Mouse (Mus musculus) retina, adult 2 months (tissue): Measurements from ENCODE around the gene Rbks.

ENCODE experiments used
- DNase-seq: peaks from one replicate; pipeline ENCODE4 v3.0.0-alpha.2; 2012; ENCODE audit warnings: low read depth, low spot score

Rbks gene

GRCm38 (mm10) chr5:31696971-31697643, at the start of gene Rbks:
Rbks (minus strand) TSS chr5:31697627.
- peak; percentile 3 for DNase-seq

DNA sequence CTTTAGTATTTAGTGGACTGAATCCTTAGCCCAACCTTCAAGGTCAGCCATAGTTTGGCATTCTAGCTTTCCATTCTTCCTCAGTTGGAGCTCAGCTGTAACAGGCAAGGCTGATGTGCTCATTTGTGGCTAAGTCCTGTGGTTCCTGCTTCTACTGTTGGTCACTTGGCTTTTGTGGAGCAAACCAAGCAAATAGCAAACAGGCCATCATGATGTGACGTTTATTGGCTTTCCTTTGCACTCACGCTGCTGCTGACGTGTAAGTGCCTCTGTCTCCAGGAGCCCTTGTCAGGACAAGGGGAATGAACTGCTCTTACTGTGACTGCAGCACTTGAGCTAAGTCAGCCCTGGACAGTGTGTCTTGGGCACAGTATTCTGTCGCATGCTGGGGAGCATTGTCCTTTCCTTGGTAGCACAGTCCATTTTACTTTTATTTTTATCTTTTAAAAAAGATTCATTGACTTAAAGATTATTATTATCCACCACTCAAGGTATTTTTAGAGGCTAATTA, 45.1 kb upstream of the Rbks start:
- DNase-seq, result no peak

DNA sequence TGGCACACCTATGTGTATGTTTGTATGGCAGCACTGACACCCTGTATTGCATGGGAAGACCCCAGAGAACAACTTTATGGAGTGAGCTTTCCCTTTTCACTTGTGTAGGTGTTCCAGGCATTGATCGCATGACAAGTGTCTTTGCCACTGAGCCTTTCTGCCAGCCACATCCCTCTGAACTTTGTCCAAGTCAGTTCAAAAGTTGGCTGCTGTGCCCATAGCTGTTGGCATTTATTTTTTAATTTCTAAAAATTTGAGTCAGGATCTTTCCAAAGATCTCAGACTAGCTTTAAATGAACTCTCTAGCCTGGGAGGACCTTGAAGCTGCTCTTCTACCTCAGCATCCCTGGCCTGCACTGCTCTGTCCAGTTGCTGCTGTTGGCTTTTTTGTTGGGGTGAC, 44.5 kb upstream of the Rbks start:
- DNase-seq, result no peak

DNA sequence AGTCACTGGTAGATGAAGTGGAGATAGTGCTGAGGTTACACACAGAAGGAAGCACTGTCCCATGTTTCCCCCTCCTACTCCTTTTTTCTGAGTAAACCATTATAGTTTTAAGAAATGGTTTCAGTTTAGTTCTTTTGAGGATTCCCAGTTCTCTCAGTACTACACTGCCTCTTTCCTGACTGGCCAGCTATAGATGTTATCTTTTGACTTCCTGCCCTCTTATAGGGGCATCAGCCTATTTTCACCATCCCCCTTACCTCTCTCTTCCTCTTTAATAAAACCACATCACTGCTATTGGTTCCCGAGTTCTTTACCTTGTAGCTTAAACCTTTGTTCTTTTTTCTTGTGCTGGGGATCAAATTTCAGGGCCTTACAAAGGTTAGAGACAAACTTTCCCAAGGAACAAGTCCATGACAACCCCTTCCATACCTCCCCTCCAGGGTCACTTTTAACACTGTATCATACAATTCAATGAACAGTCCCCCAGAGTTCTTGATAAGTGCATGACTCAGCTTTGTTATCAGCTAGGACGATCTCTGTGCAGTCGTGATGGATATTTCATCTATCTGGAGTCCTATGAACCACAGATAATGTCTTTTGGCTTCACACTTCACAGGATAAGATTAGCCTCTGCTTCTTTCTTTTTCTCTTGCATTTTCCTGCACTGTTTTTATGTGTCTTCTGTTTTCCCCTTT, 35.4 kb upstream of the Rbks start:
- DNase-seq, result no peak

DNA sequence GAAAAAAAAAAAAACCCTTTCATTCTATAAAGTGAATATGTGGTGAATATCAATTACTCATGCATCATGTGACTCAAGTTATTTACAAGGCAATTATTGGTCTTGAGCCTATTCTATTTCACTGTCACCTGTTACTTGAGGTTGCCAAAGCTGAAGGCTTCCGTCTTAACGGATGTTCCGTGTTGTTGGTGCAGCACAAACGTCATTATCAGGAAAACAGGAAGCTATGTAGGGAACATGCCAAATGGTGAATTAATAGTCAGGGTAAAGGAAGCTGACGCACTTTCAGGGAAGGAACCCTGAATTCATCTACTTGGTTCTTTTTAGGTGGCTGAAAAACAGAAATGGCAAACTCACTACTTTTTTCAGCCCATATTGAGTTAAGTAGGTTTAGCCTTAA, 30.0 kb upstream of the Rbks start:
- no peak for DNase-seq

DNA sequence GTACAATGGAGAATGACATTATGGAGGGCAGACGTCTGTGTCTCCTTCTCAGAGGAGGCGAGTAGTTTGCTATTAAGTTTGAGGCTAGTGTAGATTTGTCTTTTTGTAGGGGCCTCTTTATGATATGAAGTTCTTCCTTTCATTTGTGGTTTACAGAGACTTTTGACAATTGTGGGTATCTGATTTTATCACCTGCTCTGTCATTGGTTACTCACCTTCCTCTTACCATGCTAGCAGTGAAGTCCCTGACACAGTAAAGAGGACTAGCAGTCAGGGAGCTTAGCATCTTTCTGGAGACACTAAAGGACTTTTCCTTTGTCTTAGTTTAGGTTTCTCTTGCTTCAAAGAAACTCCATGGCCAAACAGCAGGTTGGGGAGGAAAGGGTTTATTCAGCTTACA, 28.5 kb upstream of the Rbks start:
- DNase-seq, result no peak

GRCm38 (mm10) chr5:31724519-31724918, 27.1 kb upstream of the Rbks start:
- DNase-seq, result no peak

- no peak for DNase-seq
Measured at GRCm38 (mm10) chr5:31715486-31716150, 18.2 kb upstream of the Rbks start.

GRCm38 (mm10) chr5:31713841-31714264, 16.4 kb upstream of the Rbks start:
- DNase-seq, result no peak

DNA sequence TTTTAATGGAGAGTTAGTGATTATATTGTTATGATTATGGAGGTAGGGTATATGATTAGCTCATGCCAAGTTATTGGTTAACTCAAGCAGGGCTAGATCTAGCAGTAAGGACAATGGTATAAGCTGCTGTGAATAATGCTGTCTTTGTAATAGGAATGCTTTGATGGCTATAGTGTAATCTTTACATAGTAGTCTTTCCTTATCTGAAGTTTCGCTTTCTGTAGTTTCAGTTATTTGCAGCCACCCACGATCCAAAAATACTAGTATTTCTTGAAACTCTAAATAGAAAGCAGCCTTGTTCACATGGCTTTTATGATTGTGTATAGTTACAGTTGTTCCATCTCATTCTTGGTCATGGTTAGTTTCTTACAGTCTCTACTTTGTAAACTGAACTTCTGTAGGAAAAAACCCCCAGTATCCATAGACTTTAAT, 15.9 kb upstream of the Rbks start:
- DNase-seq, result no peak

DNA sequence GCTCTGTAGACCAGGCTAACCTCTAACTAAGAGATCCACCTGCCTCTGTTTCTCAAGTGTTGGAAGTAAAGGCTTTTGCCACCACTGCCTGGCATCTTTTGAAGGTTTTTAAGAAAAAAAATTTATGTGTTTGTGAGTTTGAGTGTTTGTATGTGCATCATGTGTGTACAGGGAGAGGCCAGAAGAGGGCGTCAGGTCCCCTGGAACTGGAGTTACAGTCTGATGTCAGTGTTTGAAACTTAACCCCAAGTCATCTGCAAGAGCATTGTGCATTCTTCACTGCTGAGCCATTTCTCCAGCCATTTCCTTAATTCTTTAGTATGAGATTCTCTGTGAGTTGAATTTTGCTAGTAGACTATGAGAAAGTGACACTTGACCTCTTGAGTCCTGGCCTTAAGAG, 12.0 kb upstream of the Rbks start:
- no peak for DNase-seq

DNA sequence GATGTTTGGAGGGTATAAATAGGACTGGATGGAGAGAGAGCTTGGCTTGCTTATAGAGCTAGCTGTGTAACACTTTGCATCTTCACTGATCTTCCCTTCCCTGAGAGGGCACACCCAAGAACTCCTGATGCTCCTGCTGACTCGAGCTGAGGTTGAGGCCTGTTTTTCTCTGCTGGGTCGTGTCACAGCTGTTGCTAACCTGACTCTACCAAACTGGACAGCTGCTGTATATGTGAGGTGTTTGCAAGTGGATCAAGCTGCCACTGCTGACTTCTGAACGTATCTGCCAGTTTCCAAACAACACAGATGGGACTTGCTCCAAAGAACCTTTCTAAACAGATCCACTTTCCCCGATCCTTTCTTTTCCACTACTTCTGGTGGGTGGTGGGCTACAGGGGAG, 9.4 kb upstream of the Rbks start:
- DNase-seq, result no peak

GRCm38 (mm10) chr5:31704971-31705370, 7.5 kb upstream of the Rbks start:
- no peak for DNase-seq

GRCm38 (mm10) chr5:31699397-31699796, 2.0 kb upstream of the Rbks start:
- no peak for DNase-seq

GRCm38 (mm10) chr5:31698931-31699330, 1.5 kb upstream of the Rbks start:
- DNase-seq, result no peak

GRCm38 (mm10) chr5:31698297-31698726, 885 bp upstream of the Rbks start:
- DNase-seq, result peak; percentile 52

DNA sequence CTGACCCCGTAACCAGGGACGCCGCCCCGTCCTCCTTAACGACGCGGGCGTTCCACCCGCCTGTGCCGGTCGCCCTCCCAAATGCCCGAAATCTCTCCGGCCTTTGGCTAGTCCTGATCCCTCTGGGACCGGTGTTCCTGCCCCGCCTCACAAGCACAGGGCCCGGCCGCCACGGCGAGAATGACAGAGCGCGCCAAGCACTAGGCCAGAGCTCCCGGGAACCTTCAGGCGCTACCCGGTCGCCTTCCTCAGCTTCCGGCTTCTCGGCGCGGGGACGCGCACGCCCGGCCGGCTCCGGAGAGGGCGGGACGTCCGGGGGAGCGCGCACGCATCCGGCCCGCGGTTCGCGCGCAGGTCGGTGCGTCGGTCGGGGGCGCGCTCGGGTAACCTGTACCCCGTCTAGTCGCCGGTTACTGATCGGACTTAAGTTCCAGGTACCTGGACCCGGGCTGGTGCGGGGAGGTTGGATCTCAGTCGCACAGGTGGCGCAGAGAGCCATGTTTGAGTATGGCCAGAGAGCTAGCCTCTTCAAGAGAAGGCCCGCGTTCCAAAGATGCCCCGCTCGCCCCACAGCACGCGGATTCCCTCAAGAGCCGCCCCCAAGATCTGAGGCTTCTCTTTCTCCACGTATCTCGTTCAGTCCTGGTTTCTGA, 343 bp upstream of the Rbks start, which contains the start of gene Babam2:
Babam2 (plus strand) TSS at position 41 of the 653 bp plus-strand sequence.
- peak; percentile 88 for DNase-seq

DNA sequence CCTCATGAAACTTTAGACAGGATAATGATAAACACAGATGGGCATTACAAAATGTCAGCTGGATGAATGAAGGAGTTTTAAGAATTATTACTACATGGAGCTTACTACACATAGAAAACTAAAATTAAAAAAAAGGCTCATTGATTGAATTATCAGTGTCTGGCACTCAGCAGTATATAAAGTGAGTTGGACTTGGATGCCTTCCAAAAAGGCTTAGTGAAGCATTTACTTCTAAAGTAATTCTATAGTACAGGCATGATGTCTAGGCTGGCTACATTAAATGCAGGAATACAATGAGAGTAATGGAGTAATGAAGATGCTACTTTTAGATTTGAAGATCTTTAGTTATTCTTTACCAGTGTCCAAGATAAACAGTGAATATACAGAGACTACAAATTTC, 4.2 kb downstream of the Rbks start:
- no peak for DNase-seq

DNA sequence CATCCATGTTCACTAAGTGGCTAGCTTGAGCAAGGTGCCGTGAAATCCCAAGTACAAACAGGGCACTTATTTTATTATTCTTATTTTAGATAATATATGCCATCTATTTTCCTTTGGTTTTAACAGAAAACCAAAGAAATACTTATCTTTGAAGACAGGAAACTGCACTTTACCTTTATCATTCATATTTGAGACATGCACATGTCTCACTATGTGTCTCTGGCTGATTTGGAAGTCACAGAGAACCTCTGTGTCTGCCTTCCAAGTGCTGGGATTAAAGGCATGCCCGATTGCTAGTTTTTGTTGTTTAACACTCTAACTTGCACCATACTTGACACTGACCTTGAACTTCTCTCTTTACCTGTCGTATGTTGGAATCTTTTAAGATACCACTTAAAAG, 9.5 kb downstream of the Rbks start:
- no peak for DNase-seq

- no peak for DNase-seq
Measured at GRCm38 (mm10) chr5:31686040-31686439, 11.4 kb downstream of the Rbks start.

GRCm38 (mm10) chr5:31682305-31682704, 15.1 kb downstream of the Rbks start:
- DNase-seq, result no peak

- DNase-seq, result no peak
Measured at GRCm38 (mm10) chr5:31680183-31680582, 17.2 kb downstream of the Rbks start.
